ENCODE assay signal across 8 mouse cellular contexts in genomic region chr8:61756971-61757965, GRCm38 (mm10).
DNase-seq lines count a peak whose midpoint lies in the region; ATAC-seq lines count a peak whose summit lies in the region.

No protein-coding gene starts in this region.

- peak overlapping the region; percentile 79 for H3K4me2 ChIP-seq in heart, embryonic 14.5 days (ENCODE audit: low read length)
- H3K4me2 ChIP-seq in hindbrain, embryonic 13.5 days: peak overlapping the region; percentile 94

- H3K4me1 ChIP-seq in heart, embryonic 14.5 days (ENCODE audit: control insufficient read depth in 2 of 2, insufficient read depth in 2 of 2, low read length in 2 of 2): peaks cover 19 to 71% of the 10 kb centered on the region in 2 experiments
- H3K4me1 ChIP-seq in hindbrain, embryonic 13.5 days (replicated peaks): peaks cover 26% of the 10 kb centered on the region

- peak overlapping the region; percentile 24 to 68 for H3K27ac ChIP-seq in heart, embryonic 14.5 days (replicated peaks in 1 of 2; ENCODE audit: control insufficient read depth in 1 of 2, insufficient read depth in 1 of 2, low read depth in 2 of 2, low read length in 2 of 2)
- H3K27ac ChIP-seq in hindbrain, embryonic 13.5 days: no peak overlapping the region

- H3K36me3 ChIP-seq in heart, embryonic 14.5 days (ENCODE audit: control insufficient read depth, insufficient read depth, low read length): peaks cover 24% of the 10 kb centered on the region
- no peaks in the 10 kb centered on the region for H3K36me3 ChIP-seq in hindbrain, embryonic 13.5 days

- WGBS in heart, embryonic 14.5 days: 26% methylated on average over 18 of the region's 18 CpGs
- WGBS in hindbrain, embryonic 13.5 days: 43% methylated on average over 18 of the region's 18 CpGs

- no peak for DNase-seq in heart, adult 8-10 months (ENCODE audit: low spot score)
- peak; percentile 26 for DNase-seq in brain, embryonic 18.5 days (ENCODE audit: low read depth, low spot score)
- DNase-seq in neural tube, embryonic 10.5 days (ENCODE audit: extremely low spot score, low spot score): peak; percentile 37
- DNase-seq in urinary bladder, postnatal 36 days (ENCODE audit: low spot score in 2 of 2): no peak
- DNase-seq in urinary bladder, adult 2 months (ENCODE audit: low spot score): no peak
- DNase-seq in thymus, postnatal 4 days: no peak

- H3K27me3 ChIP-seq in heart, embryonic 14.5 days (ENCODE audit: control insufficient read depth, insufficient read depth, low read length): no peaks in the 10 kb centered on the region
- 0 out of 2 replicates have a peak, but pooled peaks cover 3% of the 10 kb centered on the region for H3K27me3 ChIP-seq in hindbrain, embryonic 13.5 days

- peak overlapping the region in 1 of 2 experiments; percentile 9; a peak in 1 of 4 replicates for H3K4me3 ChIP-seq in heart, embryonic 14.5 days (ENCODE audit: control insufficient read depth in 1 of 2, insufficient read depth in 1 of 2, low read depth in 1 of 2, low read length in 2 of 2)
- H3K4me3 ChIP-seq in hindbrain, embryonic 13.5 days: peak overlapping the region; percentile 63; the same call in 1 of the 2 replicates

- ATAC-seq in heart, embryonic 14.5 days (ENCODE audit: insufficient number of reproducible peaks, insufficient read depth, low FRiP score, low read depth): no peak
- ATAC-seq in hindbrain, embryonic 13.5 days (ENCODE audit: low FRiP score): no peak

- H3K9me3 ChIP-seq in heart, embryonic 14.5 days (ENCODE audit: control insufficient read depth, low read length): no peaks in the 10 kb centered on the region
- H3K9me3 ChIP-seq in hindbrain, embryonic 13.5 days: no peaks in the 10 kb centered on the region

- H3K9ac ChIP-seq in heart, embryonic 14.5 days (ENCODE audit: low read length): peak overlapping the region; percentile 35; the same call in 1 of the 2 replicates
- peak overlapping the region; percentile 35; the same call in 1 of the 2 replicates for H3K9ac ChIP-seq in hindbrain, embryonic 13.5 days

Comparison
In these comparisons a context has a peak if more than half of its experiments do, and no peak if none do; other contexts are left out.
1. DNase-seq: peak in brain, embryonic 18.5 days (single experiment) and neural tube, embryonic 10.5 days (single experiment); none in heart, adult 8-10 months (single experiment), urinary bladder, postnatal 36 days (0 of 2), urinary bladder, adult 2 months (single experiment) and thymus, postnatal 4 days (single experiment).